Mouse (Mus musculus): ENCODE data around the gene Lrrk1. TPM values are rescaled to one million over a fixed set of nuclear protein-coding genes. Genes with fewer than 3 reads are reported as not detected.

The Lrrk1 gene
- total and polyA plus RNA-seq, 2 experiments from 2014 or later, result 2.1 to 3.8 TPM

- H3K27ac ChIP-seq (ENCODE audit: low read depth, low read length), result peak overlapping the region; percentile 21; the same call in 1 of the 2 replicates
- no peak overlapping the region for H3K9ac ChIP-seq (replicated peaks; ENCODE audit: low read length, poor library complexity, severe bottlenecking)
- WGBS, result 33% methylated on average over 9 of the region's 9 CpGs
- H3K36me3 ChIP-seq (ENCODE audit: insufficient read depth, low read length), result no peaks in the 10 kb centered on the region
- no peak overlapping the region for H3K4me2 ChIP-seq (ENCODE audit: low read depth, low read length, poor library complexity, severe bottlenecking)
- TF ChIP-seq CTCF (IDR thresholded peaks at IDR 0.05), result no peak
- H3K9me3 ChIP-seq (ENCODE audit: low read length), result no peaks in the 10 kb centered on the region
- H3K27me3 ChIP-seq (ENCODE audit: insufficient read depth, low read length), result no peaks in the 10 kb centered on the region
- no peaks in the 10 kb centered on the region for H3K4me1 ChIP-seq (ENCODE audit: insufficient read depth, low read length)
- ATAC-seq (ENCODE audit: low FRiP score) (peak; percentile 56; the same call in 1 of the 2 replicates), DNase-seq (ENCODE audit: low spot score) (peak; percentile 63)
- H3K4me3 ChIP-seq (ENCODE audit: low read depth, low read length), result no peak overlapping the region
These were observed 169.7 kb downstream of the Lrrk1 start for GRCm38 (mm10) chr7:66218193-66219014.

- Histone ChIP-seq H3K9me3 (ENCODE audit: low read length) (no peaks in the 10 kb centered on the region), H3K4me3 (ENCODE audit: low read depth, low read length) (no peak overlapping the region), H3K27me3 (ENCODE audit: insufficient read depth, low read length) (no peaks in the 10 kb centered on the region), H3K27ac (ENCODE audit: low read depth, low read length) (no peak overlapping the region), H3K36me3 (ENCODE audit: insufficient read depth, low read length) (no peaks in the 10 kb centered on the region), H3K4me2 (ENCODE audit: low read depth, low read length, poor library complexity, severe bottlenecking) (no peak overlapping the region), H3K4me1 (ENCODE audit: insufficient read depth, low read length) (no peaks in the 10 kb centered on the region), H3K9ac (replicated peaks; ENCODE audit: low read length, poor library complexity, severe bottlenecking) (no peak overlapping the region)
- no peak for TF ChIP-seq CTCF (IDR thresholded peaks at IDR 0.05)
- ATAC-seq (ENCODE audit: low FRiP score), result peak; percentile 66; the same call in 1 of the 2 replicates
- WGBS, result 30% methylated on average over 7 of the region's 7 CpGs
- DNase-seq (ENCODE audit: low spot score), result peak; percentile 35
These were observed 170.5 kb downstream of the Lrrk1 start for GRCm38 (mm10) chr7:66217531-66218094.

DNA sequence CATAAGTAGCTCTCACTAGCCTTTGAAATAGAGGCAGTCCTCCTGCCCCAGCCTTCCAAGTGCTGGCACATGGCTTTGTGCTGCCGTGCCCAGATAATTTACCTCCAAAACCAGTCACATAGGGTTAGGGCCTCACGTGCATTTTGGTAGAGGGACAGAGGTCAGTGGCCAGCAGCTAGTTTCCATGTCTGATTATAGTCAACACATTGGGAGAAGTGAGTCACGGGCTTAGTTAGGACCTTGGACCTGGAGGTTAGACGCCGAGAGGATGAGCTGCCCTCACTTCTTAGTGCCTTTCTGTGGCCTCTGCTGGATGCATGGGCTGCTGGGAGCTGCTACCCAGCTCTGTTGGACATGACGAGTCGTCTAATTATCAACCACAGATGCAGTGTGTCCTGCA lies 171.1 kb downstream of the Lrrk1 start:
- H3K27ac ChIP-seq (ENCODE audit: low read depth, low read length), result no peak overlapping the region
- no peaks in the 10 kb centered on the region for H3K36me3 ChIP-seq (ENCODE audit: insufficient read depth, low read length)
- H3K9ac ChIP-seq (replicated peaks; ENCODE audit: low read length, poor library complexity, severe bottlenecking), result no peak overlapping the region
- TF ChIP-seq CTCF (IDR thresholded peaks at IDR 0.05), result no peak
- no peaks in the 10 kb centered on the region for H3K4me1 ChIP-seq (ENCODE audit: insufficient read depth, low read length)
- no peaks in the 10 kb centered on the region for H3K9me3 ChIP-seq (ENCODE audit: low read length)
- no peaks in the 10 kb centered on the region for H3K27me3 ChIP-seq (ENCODE audit: insufficient read depth, low read length)
- no peak overlapping the region for H3K4me2 ChIP-seq (ENCODE audit: low read depth, low read length, poor library complexity, severe bottlenecking)
- no peak overlapping the region for H3K4me3 ChIP-seq (ENCODE audit: low read depth, low read length)
- ATAC-seq (ENCODE audit: low FRiP score) (no peak), DNase-seq (ENCODE audit: low spot score) (no peak)
- 77% methylated on average over 7 of the region's 7 CpGs for WGBS

GRCm38 (mm10) chr7:66215911-66216310 lies 172.2 kb downstream of the Lrrk1 start:
- no peaks in the 10 kb centered on the region for H3K27me3 ChIP-seq (ENCODE audit: insufficient read depth, low read length)
- no peak for DNase-seq (ENCODE audit: low spot score)
- ATAC-seq (ENCODE audit: low FRiP score), result no peak
- TF ChIP-seq CTCF (IDR thresholded peaks at IDR 0.05), result no peak
- H3K36me3 ChIP-seq (ENCODE audit: insufficient read depth, low read length), result no peaks in the 10 kb centered on the region
- no peak overlapping the region for H3K9ac ChIP-seq (replicated peaks; ENCODE audit: low read length, poor library complexity, severe bottlenecking)
- WGBS, result 89% methylated on average over 1 of the region's 1 CpGs
- no peak overlapping the region for H3K4me2 ChIP-seq (ENCODE audit: low read depth, low read length, poor library complexity, severe bottlenecking)
- H3K4me1 ChIP-seq (ENCODE audit: insufficient read depth, low read length), result no peaks in the 10 kb centered on the region
- H3K4me3 ChIP-seq (ENCODE audit: low read depth, low read length), result no peak overlapping the region
- no peaks in the 10 kb centered on the region for H3K9me3 ChIP-seq (ENCODE audit: low read length)
- no peak overlapping the region for H3K27ac ChIP-seq (ENCODE audit: low read depth, low read length)

- DNase-seq (ENCODE audit: low spot score) (peak; percentile 39), ATAC-seq (ENCODE audit: low FRiP score) (no peak)
- no peaks in the 10 kb centered on the region for H3K27me3 ChIP-seq (ENCODE audit: insufficient read depth, low read length)
- H3K36me3 ChIP-seq (ENCODE audit: insufficient read depth, low read length), result no peaks in the 10 kb centered on the region
- H3K4me2 ChIP-seq (ENCODE audit: low read depth, low read length, poor library complexity, severe bottlenecking), result no peak overlapping the region
- no peak for TF ChIP-seq CTCF (IDR thresholded peaks at IDR 0.05)
- H3K9me3 ChIP-seq (ENCODE audit: low read length), result no peaks in the 10 kb centered on the region
- WGBS, result 78% methylated on average over 6 of the region's 6 CpGs
- H3K4me1 ChIP-seq (ENCODE audit: insufficient read depth, low read length), result no peaks in the 10 kb centered on the region
- no peak overlapping the region for H3K27ac ChIP-seq (ENCODE audit: low read depth, low read length)
- no peak overlapping the region for H3K4me3 ChIP-seq (ENCODE audit: low read depth, low read length)
- no peak overlapping the region for H3K9ac ChIP-seq (replicated peaks; ENCODE audit: low read length, poor library complexity, severe bottlenecking)
These were observed 173.7 kb downstream of the Lrrk1 start for GRCm38 (mm10) chr7:66214477-66214876.

- no peak overlapping the region for H3K27ac ChIP-seq (ENCODE audit: low read depth, low read length)
- ATAC-seq (ENCODE audit: low FRiP score), result no peak
- 81% methylated on average over 1 of the region's 1 CpGs for WGBS
These were observed 175.3 kb downstream of the Lrrk1 start for GRCm38 (mm10) chr7:66212887-66213286.

More at GRCm38 (mm10) chr7:66212887-66213286, 175.3 kb downstream of the Lrrk1 start:
- H3K4me3 ChIP-seq (ENCODE audit: low read depth, low read length), result no peak overlapping the region
- H3K27me3 ChIP-seq (ENCODE audit: insufficient read depth, low read length), result no peaks in the 10 kb centered on the region
- DNase-seq (ENCODE audit: low spot score), result no peak
- H3K4me1 ChIP-seq (ENCODE audit: insufficient read depth, low read length), result no peaks in the 10 kb centered on the region
- no peak for TF ChIP-seq CTCF (IDR thresholded peaks at IDR 0.05)
- no peak overlapping the region for H3K4me2 ChIP-seq (ENCODE audit: low read depth, low read length, poor library complexity, severe bottlenecking)
- H3K9ac ChIP-seq (replicated peaks; ENCODE audit: low read length, poor library complexity, severe bottlenecking), result no peak overlapping the region
- H3K36me3 ChIP-seq (ENCODE audit: insufficient read depth, low read length), result no peaks in the 10 kb centered on the region
- peaks cover under 1% of the 10 kb centered on the region; the same call in 1 of the 2 replicates for H3K9me3 ChIP-seq (ENCODE audit: low read length)
